Mouse (Mus musculus) left cerebral cortex, adult 2 months (tissue): ENCODE measurements at regions not wholly inside any gene's neighbourhood (a gene's known extent, or its start where the extent isn't known, plus 50 kb on each side); places are given as distances from the start of the nearest gene placed in this dataset.

ENCODE experiments used
- DNase-seq, 2 experiments: peaks; one replicate each; pipeline ENCODE4 v3.0.0; 2021 to 2022; ENCODE audit warnings: low spot score in 2 of 2, mixed read lengths in 1 of 2; ENCODE audit errors: extremely low spot score in 1 of 2
- H3K27ac ChIP-seq: fragments of 200-600 bp; 2 replicates; pipeline ENCODE4 v1.8.1; 2022
- H3K4me3 ChIP-seq: fragments of 200-600 bp; 2 replicates; pipeline ENCODE4 v1.8.1; 2022
- CTCF ChIP-seq: fragments of 200-600 bp; IDR thresholded peaks from 2 replicates; pipeline ENCODE4 v1.8.1; 2022; ENCODE audit warnings: antibody characterized with exemption, mild to moderate bottlenecking, moderate library complexity
- intact Hi-C: fragments of 180-260 bp; cut with DNase I; formaldehyde crosslinking; loops from one replicate; pipeline ENCODE4 v1.15.1; 2025

GRCm38 (mm10) chrX:86438238-86438637 is 133.3 kb upstream of the Mageb4 start:
- H3K4me3 ChIP-seq = no peak overlapping the region
- no peak for DNase-seq
- H3K27ac ChIP-seq = no peak overlapping the region
- TF ChIP-seq CTCF = peak; percentile 38
- intact Hi-C loops = no loop called here
